30 mouse cellular contexts compared by ENCODE assay signal in the genomic region with DNA sequence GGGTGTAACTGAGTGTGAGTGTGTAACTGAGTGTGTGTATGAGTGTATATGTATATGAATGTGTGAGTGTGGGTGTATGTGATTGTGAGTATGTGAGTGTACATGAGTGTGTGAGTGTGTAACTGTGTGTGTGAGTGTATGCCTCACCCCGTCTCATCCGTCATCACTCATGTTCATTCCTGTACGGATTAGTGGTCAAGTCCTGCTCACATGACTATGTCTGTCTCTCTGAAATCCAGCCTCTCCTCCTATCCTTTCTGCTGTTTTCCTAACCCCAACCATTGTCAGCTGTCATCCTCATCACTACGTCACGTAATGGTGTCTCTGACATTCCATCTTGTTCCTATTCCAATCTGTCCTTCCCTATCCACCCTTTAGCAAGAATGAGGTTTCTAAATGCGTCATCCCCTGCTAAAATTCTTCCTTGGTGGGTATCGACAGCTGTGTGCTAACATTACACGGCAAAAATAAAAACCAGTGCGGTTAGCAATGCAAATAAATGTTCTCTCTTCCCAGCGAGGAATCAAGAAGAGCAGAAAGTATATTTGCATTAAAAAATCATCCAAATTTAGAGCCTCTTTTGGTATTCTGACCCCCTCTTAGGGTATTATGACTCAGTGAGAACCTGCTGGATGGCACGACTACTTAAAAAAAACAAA. TPM values are rescaled to one million over a fixed set of nuclear protein-coding genes. Genes with fewer than 3 reads are reported as not detected.
DNase-seq lines count a peak whose midpoint lies in the region; ATAC-seq and TF ChIP-seq lines count a peak whose summit lies in the region.
"Had no signal": no experiment of that assay in that cellular context is flagged by ENCODE, and none has a peak within 500 bp of the region (broad histone marks: within the 10 kb centered on the region; RNA-seq: fewer than 3 reads in every experiment).

No protein-coding gene starts in this region.

- H3K4me1 ChIP-seq in hindbrain, embryonic 12.5 days = no peaks in the 10 kb centered on the region
- H3K4me1 ChIP-seq: forebrain, embryonic 15.5 days; hindbrain, embryonic 13.5 days; limb, embryonic 15.5 days; liver, embryonic 13.5 days; midbrain, embryonic 13.5 days had no signal

- H3K36me3 ChIP-seq in C2C12 (ENCODE audit: control insufficient read depth, insufficient read depth) = no peaks in the 10 kb centered on the region
- no peaks in the 10 kb centered on the region for H3K36me3 ChIP-seq in hindbrain, embryonic 12.5 days
- H3K36me3 ChIP-seq: forebrain, embryonic 10.5 days; forebrain, embryonic 15.5 days; hindbrain, embryonic 13.5 days; limb, embryonic 15.5 days; liver, embryonic 13.5 days; midbrain, embryonic 13.5 days had no signal

- no peak for TF ChIP-seq CTCF in C2C12 (IDR thresholded peaks at IDR 0.05; ENCODE audit: control insufficient read depth, insufficient read depth, insufficient read length)

- no peaks in the 10 kb centered on the region for H3K79me3 ChIP-seq in C2C12 (ENCODE audit: low read depth)

- peak; percentile 11 to 35 for DNase-seq in frontal cortex, postnatal 36 days (ENCODE audit: low spot score in 2 of 2)
- DNase-seq in frontal cortex, postnatal 10 days (ENCODE audit: low spot score in 2 of 2) = no peak
- DNase-seq in left cerebral cortex, postnatal 14 days (ENCODE audit: low spot score in 2 of 2) = peak; percentile 42 to 44
- DNase-seq in left cerebral cortex, adult 8-10 months (ENCODE audit: low spot score in 2 of 2) = no peak
- DNase-seq in left cerebral cortex, postnatal 36 days (ENCODE audit: low spot score in 2 of 2) = peak; percentile 18 to 19
- DNase-seq in urinary bladder, postnatal 14 days (ENCODE audit: low spot score) = no peak
- DNase-seq: adrenal gland, adult 2 months; adrenal gland, postnatal 36 days; cerebellum, adult 2 months; cerebellum, postnatal 14 days; gastrocnemius, postnatal 14 days; heart, postnatal 36 days; kidney, adult 8-10 months; kidney, postnatal 4 days; liver, embryonic 13.5 days; lung, adult 18-20 months; lung, postnatal 4 days had no signal

- H3K4me2 ChIP-seq in hindbrain, embryonic 12.5 days (replicated peaks) = no peak overlapping the region
- H3K4me2 ChIP-seq: forebrain, embryonic 15.5 days; heart, embryonic 11.5 days; hindbrain, embryonic 13.5 days; limb, embryonic 15.5 days; liver, embryonic 13.5 days; midbrain, embryonic 13.5 days had no signal

- no peak overlapping the region for H3K4me3 ChIP-seq in C2C12 (ENCODE audit: insufficient read depth, poor library complexity, severe bottlenecking)
- no peak overlapping the region for H3K4me3 ChIP-seq in hindbrain, embryonic 12.5 days
- H3K4me3 ChIP-seq: forebrain, embryonic 10.5 days; forebrain, embryonic 15.5 days; hindbrain, embryonic 13.5 days; limb, embryonic 15.5 days; liver, embryonic 13.5 days; midbrain, embryonic 13.5 days had no signal

- H3K9me3 ChIP-seq in hindbrain, embryonic 12.5 days (replicated peaks) = no peaks in the 10 kb centered on the region
- H3K9me3 ChIP-seq: forebrain, embryonic 10.5 days; forebrain, embryonic 15.5 days; hindbrain, embryonic 13.5 days; limb, embryonic 15.5 days; liver, embryonic 13.5 days; midbrain, embryonic 13.5 days had no signal

- H3K27ac ChIP-seq in hindbrain, embryonic 12.5 days = no peak overlapping the region
- H3K27ac ChIP-seq: forebrain, embryonic 10.5 days; forebrain, embryonic 15.5 days; hindbrain, embryonic 13.5 days; kidney, postnatal 0 days; limb, embryonic 15.5 days; liver, embryonic 13.5 days; midbrain, embryonic 13.5 days had no signal

- no peak for ATAC-seq in hindbrain, embryonic 12.5 days (ENCODE audit: low FRiP score)
- ATAC-seq: activated CD4-positive, CD25-positive, alpha-beta regulatory T cell, adult 4 months; forebrain, embryonic 15.5 days; intestine, embryonic 16.5 days; lung, postnatal 0 days; midbrain, embryonic 13.5 days had no signal

- no peaks in the 10 kb centered on the region for H3K79me2 ChIP-seq in C2C12 (ENCODE audit: control insufficient read depth, insufficient read depth)

- no peak overlapping the region for H3K9ac ChIP-seq in hindbrain, embryonic 12.5 days
- H3K9ac ChIP-seq: forebrain, embryonic 15.5 days; hindbrain, embryonic 13.5 days; limb, embryonic 15.5 days; liver, embryonic 13.5 days; midbrain, embryonic 13.5 days had no signal

- 86% methylated on average over 11 of the region's 11 CpGs for WGBS in hindbrain, embryonic 12.5 days

- H3K27me3 ChIP-seq in C2C12 (ENCODE audit: control insufficient read depth, insufficient read depth, insufficient read length) = no peaks in the 10 kb centered on the region
- no peaks in the 10 kb centered on the region for H3K27me3 ChIP-seq in hindbrain, embryonic 12.5 days
- H3K27me3 ChIP-seq: forebrain, embryonic 15.5 days; hindbrain, embryonic 13.5 days; limb, embryonic 15.5 days; liver, embryonic 13.5 days; midbrain, embryonic 13.5 days had no signal

- intact Hi-C loops in left cerebral cortex, postnatal 14 days (cut with DNase I) = loop anchor here (2.0 to 10.0 kb wide), 2 partner anchors 55 to 247 kb away; a partner anchor contains a TSS
- intact Hi-C loops in left cerebral cortex, postnatal 36 days (cut with DNase I) = loop anchor here (2.0 kb wide), 1 partner anchor 55 kb away; a partner anchor contains a TSS

- no peak overlapping the region for H3ac ChIP-seq in C2C12 (ENCODE audit: control insufficient read depth, insufficient read length, low read depth)

TF ChIP-seq in C2C12, 6 proteins besides CTCF, POLR2A, EP300 and RAD21:
- TF ChIP-seq MYOG (IDR thresholded peaks at IDR 0.05; ENCODE audit: control insufficient read depth, extremely low read depth, insufficient read length) (no peak), MYOD1 (IDR thresholded peaks at IDR 0.05; ENCODE audit: control insufficient read depth, insufficient read length, low read depth) (peak; percentile 89), USF1 (IDR thresholded peaks at IDR 0.05; ENCODE audit: low read depth) (peak; percentile 70), FOSL1 (IDR thresholded peaks at IDR 0.05; ENCODE audit: insufficient read depth, low read length, poor library complexity, severe bottlenecking) (no peak), CEBPB (IDR thresholded peaks at IDR 0.05; ENCODE audit: low read depth) (no peak), MAX (IDR thresholded peaks at IDR 0.05) (no peak)

RNA-seq across cellular contexts. Expression of a gene that starts 29.7 kb away (rescaled TPM):
- total RNA-seq in left cerebral cortex, postnatal 14 days (2021) = 10 to 100 TPM; 81.7 to 84.0 TPM
- total RNA-seq in left cerebral cortex, adult 8-10 months (2022) = 10 to 100 TPM; 60.9 to 73.8 (median 65.8) TPM
- polyA plus RNA-seq in C2C12 (2012; fragmentation: generic; extraction: Trizol) = 163 TPM
- total RNA-seq in left cerebral cortex, postnatal 36 days (2021) = 10 to 100 TPM; 68.7 to 80.4 TPM
- 246 and 265 TPM in 2 replicates for polyA plus RNA-seq in hindbrain, embryonic 12.5 days (2016; fragmentation: Nextera tagmentation; extraction: Ambion mirVana)

RNA-seq across cellular contexts. Expression of a gene that starts 42.9 kb away (rescaled TPM):
- total RNA-seq in left cerebral cortex, postnatal 14 days (2021) = 100 to 1,000 TPM; 202 to 212 TPM
- total RNA-seq in left cerebral cortex, adult 8-10 months (2022) = 100 to 1,000 TPM; 181 to 234 (median 208) TPM
- 168 TPM for polyA plus RNA-seq in C2C12 (2012; fragmentation: generic; extraction: Trizol)
- 100 to 1,000 TPM; 191 to 196 TPM for total RNA-seq in left cerebral cortex, postnatal 36 days (2021)
- polyA plus RNA-seq in hindbrain, embryonic 12.5 days (2016; fragmentation: Nextera tagmentation; extraction: Ambion mirVana) = 367 and 390 TPM in 2 replicates

RNA-seq across cellular contexts. Expression of a gene that starts 55.0 kb away (rescaled TPM):
- total RNA-seq in left cerebral cortex, postnatal 14 days (2021) = 10 to 100 TPM; 35.9 to 40.2 TPM
- total RNA-seq in left cerebral cortex, adult 8-10 months (2022) = 10 to 100 TPM; 26.5 to 29.7 (median 27.7) TPM
- 21.6 TPM for polyA plus RNA-seq in C2C12 (2012; fragmentation: generic; extraction: Trizol)
- 10 to 100 TPM; 26.5 to 38.5 TPM for total RNA-seq in left cerebral cortex, postnatal 36 days (2021)
- polyA plus RNA-seq in hindbrain, embryonic 12.5 days (2016; fragmentation: Nextera tagmentation; extraction: Ambion mirVana) = 82.8 and 85.0 TPM in 2 replicates
- total RNA-seq: granulocyte monocyte progenitor cell, adult 5-6 weeks had no signal

Comparison
In these comparisons a context has a peak if more than half of its experiments do, and no peak if none do; other contexts are left out.
1. DNase-seq: peak in frontal cortex, postnatal 36 days (2 of 2), left cerebral cortex, postnatal 14 days (2 of 2) and left cerebral cortex, postnatal 36 days (2 of 2); none in frontal cortex, postnatal 10 days (0 of 2), left cerebral cortex, adult 8-10 months (0 of 2) and urinary bladder, postnatal 14 days (single experiment).